Mouse (Mus musculus) CD8-positive naive resting alpha-beta T cell, adult 2 months (primary cell): Measurements from ENCODE around the gene Grik3.

Experiments used
- DNase-seq, 2 experiments: peaks; one replicate each; pipeline ENCODE4 v3.0.0; 2022; ENCODE audit warnings: low read depth in 2 of 2, low spot score in 2 of 2

The Grik3 gene

GRCm38 (mm10) chr4:125491505-125492121 lies 1.1 kb downstream of the Grik3 start:
- no peak for DNase-seq

DNA sequence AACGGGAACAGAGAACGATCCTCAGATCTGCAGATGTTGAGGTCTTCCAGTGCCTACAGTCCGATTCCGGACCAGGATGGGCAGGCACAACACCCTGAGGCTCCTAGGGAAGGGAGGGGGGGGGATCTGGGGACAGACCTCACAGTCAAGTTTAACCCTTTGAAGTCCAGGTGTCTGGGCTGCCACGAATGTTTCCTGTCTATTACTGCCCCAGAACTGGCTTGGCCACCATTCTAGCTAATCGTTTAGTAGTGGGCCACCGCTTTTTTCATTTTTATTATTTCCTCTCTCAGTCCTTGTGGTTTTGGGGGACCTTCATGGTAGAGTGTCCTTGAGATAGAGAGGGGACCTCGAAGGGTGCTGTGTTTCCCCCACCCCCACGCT lies 1.6 kb downstream of the Grik3 start:
- DNase-seq = no peak

- no peak for DNase-seq
Measured at GRCm38 (mm10) chr4:125492706-125493105, 2.2 kb downstream of the Grik3 start.

GRCm38 (mm10) chr4:125493124-125493523 lies 2.6 kb downstream of the Grik3 start:
- no peak for DNase-seq

GRCm38 (mm10) chr4:125495477-125495876 lies 5.0 kb downstream of the Grik3 start:
- DNase-seq = no peak

DNA sequence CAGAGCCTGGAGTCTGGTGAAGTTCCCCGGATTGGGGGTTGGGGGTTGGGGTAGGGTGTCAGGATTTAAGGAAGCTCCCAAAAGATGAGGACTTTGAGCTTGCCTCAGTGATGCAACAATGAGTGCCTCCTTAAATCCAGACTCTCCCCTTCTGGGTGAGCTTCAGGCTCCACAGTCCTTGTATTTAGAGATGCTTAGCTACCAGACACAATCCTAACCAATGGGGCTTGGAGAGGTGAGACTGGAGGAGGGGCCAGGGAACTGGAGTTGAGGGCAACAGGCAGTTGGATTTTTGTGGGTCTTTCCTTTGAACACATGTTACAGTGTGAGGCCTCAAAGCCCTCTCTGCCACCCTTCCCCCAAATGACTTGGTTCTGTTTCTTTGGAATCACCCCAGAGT lies 6.5 kb downstream of the Grik3 start:
- no peak for DNase-seq

DNA sequence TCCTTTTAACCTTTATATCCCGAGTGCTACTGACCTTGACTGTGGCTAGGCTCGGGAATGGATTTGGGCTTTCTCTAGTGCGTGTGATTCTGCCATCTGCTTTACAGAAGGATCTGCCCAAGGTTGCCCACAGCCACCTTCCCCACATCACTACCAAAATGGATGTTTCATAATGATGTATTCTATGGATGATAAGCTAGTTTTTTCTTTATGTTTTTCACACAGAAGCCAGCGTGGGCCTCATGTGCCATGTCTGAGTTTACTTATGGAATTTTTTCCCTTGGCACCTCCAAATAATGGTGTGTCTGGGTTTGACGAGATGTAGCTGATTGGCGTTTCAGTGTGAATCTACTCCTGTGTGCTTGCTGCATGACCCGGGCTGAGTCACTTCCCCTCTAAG lies 7.0 kb downstream of the Grik3 start:
- no peak for DNase-seq

DNA sequence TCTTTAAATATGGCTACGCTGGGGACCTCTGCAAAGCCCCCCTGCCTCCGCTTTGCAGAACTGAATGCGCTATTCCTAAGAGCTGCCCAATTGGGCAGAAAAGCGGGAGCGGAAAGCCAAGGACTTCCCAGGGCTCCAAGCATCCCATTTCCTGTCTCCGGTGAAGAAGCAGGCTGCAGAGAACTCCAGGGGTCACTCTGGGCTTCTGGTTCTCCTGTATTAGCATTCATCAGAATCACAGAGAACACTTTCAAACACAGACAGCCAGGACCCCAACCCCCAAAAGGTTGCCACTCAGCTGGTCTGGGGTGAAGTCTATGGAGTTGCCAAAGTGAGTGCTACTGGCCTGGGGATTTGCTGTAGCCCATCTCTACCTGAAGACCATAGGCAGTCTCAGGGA lies 8.4 kb downstream of the Grik3 start:
- DNase-seq = no peak

- no peak for DNase-seq
Measured at GRCm38 (mm10) chr4:125502861-125503260, 12.4 kb downstream of the Grik3 start.

- DNase-seq = no peak
Measured at GRCm38 (mm10) chr4:125512434-125512833, 21.9 kb downstream of the Grik3 start.

DNA sequence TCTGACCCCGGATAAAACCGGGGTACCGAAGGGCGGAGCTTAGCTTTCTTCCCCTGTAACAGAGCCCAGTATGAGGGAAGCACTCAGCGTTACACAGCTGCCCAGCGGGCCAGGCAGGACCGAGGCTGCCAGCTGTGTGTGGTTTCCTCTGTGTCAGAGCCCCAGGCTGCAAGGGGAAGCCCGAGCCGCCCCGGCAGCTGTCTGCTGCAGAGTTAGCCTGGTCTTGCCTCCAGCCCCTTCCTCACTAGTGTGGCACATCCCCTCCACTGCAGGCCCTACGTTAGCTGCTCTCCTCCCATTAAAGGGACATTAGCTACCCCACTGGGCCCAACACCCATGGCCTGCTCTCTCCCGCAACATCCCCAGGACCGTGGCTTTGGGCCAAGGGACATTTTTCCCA lies 25.1 kb downstream of the Grik3 start:
- DNase-seq = no peak

DNA sequence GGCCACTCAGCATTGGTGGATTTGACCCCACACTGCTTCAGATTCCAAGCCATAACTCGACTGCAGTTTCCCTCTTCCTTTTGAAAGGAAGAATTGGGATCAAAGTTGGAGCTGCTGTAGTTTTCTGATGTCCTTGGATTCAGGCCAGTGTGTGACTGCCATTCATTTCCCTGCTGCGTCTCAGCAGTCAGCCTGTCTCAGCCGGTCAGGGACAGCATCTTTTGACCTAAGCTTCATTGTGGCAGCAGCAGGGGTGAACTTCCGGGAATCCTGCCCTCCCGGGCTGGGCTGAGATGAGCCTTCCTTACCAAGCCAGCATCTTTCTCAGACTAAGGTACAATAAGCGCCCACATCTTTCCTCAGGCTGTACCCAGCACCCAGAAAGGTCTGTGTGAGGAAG lies 26.1 kb downstream of the Grik3 start:
- no peak for DNase-seq

GRCm38 (mm10) chr4:125518861-125519260 lies 28.4 kb downstream of the Grik3 start:
- no peak for DNase-seq

DNA sequence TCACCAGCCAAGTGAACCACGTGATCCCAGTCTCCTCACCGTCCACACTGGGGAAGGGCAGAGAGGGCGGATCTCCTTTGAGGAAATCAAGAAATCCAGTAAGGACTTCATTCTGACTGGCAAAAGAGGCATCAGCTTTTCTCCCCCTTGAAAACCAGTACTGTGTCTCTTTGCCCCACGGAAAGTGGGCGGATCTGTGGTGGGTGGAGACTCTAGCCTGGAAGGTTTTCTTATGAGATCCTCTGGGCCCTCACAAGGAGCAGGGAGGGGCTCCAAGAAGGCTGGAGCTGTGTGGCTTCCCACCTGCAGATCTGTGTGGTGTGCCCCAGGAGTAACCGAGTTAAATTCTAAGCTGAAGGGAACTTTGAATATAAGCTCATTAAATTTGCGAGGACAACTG lies 32.4 kb downstream of the Grik3 start:
- DNase-seq = no peak

- DNase-seq = no peak
Measured at GRCm38 (mm10) chr4:125525266-125525665, 34.8 kb downstream of the Grik3 start.

GRCm38 (mm10) chr4:125526425-125526824 lies 35.9 kb downstream of the Grik3 start:
- no peak for DNase-seq

DNA sequence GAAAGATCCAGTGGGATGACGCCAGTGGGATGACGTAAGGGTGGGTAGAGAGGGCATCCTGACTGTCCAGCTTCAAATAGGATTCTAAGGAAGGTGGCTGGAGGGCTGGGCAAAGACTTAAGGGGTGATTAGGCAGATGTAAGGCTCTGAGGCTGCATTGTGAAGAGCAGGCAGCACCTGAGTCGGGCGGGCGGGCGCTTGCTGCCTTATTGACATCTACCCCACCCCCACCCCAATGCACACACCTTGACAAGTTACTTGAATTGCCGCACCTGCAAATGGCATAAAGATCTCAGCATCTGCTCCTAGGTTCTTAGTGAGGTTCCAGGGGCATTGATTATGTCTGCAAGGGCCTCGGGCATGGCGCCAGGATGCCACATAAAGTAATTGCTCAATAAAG lies 43.5 kb downstream of the Grik3 start:
- no peak for DNase-seq

- DNase-seq = no peak
Measured at GRCm38 (mm10) chr4:125534449-125534848, 43.9 kb downstream of the Grik3 start.

DNA sequence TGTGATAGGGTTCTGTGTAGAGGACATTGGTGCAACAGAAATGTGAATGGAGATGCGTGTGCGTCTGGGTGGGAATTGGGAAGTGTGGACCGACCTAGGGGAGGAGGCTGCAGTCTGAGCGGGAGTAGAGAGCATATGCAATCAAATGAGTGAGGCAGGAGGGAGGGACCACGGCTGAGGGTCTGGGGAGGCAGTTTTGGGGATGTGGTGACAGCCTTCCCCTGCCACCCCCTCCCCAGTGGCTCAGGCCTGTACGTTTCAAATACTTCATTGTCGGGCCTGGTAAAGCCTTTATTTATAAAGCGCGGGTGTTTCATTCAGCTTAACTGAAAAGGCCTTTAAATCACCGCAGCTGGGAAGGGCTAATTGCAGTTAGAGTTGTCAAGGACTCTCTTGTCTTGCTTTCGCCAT lies 44.5 kb downstream of the Grik3 start:
- no peak for DNase-seq

DNA sequence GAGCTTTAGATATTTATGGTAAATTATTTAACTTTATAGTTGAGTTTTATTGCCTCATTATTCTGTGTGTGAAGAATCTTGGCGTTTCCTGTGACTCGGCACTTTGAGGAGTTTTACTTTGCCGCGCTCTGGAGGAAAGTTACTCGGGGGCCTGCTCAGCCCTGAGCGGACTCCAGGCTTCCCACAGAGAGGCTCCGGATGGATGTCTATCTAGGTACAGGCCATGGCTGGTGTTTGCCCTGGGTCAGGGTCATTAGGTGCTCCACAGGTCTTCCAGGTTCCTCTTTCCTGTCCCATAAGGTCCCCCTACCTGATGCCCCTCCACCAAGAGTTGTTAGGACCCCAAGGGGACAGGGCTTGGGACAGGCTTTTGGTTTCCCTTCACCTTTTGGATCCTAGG lies 45.0 kb downstream of the Grik3 start:
- no peak for DNase-seq

GRCm38 (mm10) chr4:125535977-125536376 lies 45.5 kb downstream of the Grik3 start:
- DNase-seq = no peak

- no peak for DNase-seq
Measured at GRCm38 (mm10) chr4:125538301-125538965, 47.9 kb downstream of the Grik3 start.

GRCm38 (mm10) chr4:125539617-125540016 lies 49.1 kb downstream of the Grik3 start:
- no peak for DNase-seq
